Mouse (Mus musculus): ENCODE measurements at regions not wholly inside any gene's neighbourhood (a gene's known extent, or its start where the extent isn't known, plus 50 kb on each side); places are given as distances from the start of the nearest gene placed in this dataset.
A peak's percentile ranks its signal among the peaks of the same experiment; 100 is the strongest.

DNA sequence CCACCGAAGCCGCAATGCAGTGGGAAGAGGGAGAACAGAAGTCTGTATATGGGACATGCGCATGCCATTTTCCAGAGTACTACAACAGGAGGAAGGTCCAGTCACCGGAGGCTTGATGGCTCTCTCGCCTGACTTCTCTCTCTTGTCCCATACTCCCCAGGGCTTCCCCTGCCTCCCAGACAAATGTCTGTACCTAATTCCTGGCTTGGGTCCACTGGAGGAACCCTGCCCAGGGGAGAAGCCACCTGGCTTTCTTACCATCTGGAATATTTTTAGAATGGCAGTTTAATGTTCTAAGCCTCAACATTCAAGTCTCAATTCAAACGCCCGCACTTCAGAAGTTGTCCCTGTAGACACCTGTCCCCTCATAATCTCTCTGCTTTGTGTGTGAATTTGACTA, 249.3 kb upstream of the Prok2 start:
- H3K27ac ChIP-seq, result no peak overlapping the region
- intact Hi-C loops (cut with DNase I), result loop anchor here (10.0 kb wide), 2 partner anchors 149 to 309 kb away; partner anchors contain the start of gene Rybp
- no peak overlapping the region for H3K4me3 ChIP-seq
- no peak for DNase-seq
- TF ChIP-seq CTCF (IDR thresholded peaks at IDR 0.05), result no peak

DNA sequence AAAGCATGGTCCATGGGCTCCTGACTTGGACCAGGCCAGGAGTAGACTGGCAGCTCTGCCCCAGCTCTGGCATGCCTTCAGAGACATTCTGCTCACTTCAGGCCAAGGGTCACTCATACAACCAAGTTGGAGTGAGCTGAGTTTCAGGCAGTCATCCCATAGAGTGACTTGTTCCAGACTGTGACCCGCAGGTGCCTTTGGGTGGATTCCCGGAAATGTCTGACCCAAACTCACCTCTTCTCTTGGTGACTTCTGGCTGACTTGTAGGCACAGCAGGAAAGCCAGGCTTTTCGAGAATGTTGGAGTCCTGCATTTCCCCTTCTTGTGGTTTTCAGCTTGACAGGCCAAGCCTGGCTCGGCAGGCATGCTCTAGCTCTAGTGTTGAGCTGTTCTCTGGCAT, 248.3 kb upstream of the Prok2 start:
- Histone ChIP-seq H3K27ac (no peak overlapping the region), H3K4me3 (no peak overlapping the region)
- intact Hi-C loops (cut with DNase I), result loop anchor here (5.0 to 10.0 kb wide), 3 partner anchors 83 to 310 kb away; partner anchors contain the start of gene Rybp
- no peak for TF ChIP-seq CTCF (IDR thresholded peaks at IDR 0.05)
- peak; percentile 47 for DNase-seq

DNA sequence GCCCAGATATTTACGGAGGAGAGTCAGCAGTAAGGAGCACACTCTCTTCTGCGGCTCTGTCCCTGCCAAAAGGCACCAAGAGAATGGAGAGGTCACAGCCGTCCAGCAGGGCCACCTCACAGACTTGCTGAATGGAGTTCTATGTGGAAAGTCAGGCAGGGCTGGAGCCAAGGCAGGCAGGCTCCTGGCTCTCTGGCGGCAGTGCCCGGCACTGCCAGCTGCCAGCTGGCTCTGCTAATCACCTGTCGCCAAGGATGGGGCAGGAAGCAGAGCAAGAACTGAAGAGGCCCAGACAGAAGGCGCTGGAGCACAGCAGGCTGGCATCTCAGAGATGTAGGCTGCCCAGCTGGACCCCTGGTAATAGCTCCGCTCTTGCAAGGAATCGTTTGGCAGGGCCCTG, 245.2 kb upstream of the Prok2 start:
- Histone ChIP-seq H3K4me3 (no peak overlapping the region), H3K27ac (0 out of 2 replicates have a peak overlapping the region, but pooled peaks have one; percentile 20)
- peak; percentile 86 for DNase-seq
- intact Hi-C loops (cut with DNase I), result loop anchor here (5.0 to 10.0 kb wide), 3 partner anchors 86 to 313 kb away; partner anchors contain the start of gene Rybp
- TF ChIP-seq CTCF (IDR thresholded peaks at IDR 0.05), result peak; percentile 28; the same call in 1 of the 2 replicates

DNA sequence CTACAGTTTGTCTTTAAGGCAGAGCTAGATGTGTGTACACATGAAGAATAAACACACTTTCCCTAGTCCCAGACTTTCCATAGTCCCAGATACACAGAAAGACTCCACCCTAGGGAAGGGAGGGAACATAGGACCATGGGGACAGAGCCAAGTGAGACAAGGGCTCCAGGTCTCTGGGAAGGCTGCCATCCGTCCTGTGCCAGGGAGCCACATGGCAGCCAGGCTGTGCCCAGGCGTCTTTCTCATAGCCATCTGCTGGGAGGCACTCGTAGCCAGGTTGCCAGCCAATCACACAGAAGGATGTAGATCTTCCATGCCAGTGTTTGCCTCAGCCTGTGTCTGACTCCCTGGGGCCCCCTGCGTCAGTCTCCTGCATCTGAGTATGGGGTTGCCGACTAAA, 242.7 kb upstream of the Prok2 start:
- peak; percentile 80 for DNase-seq
- H3K4me3 ChIP-seq, result no peak overlapping the region
- H3K27ac ChIP-seq, result no peak overlapping the region
- no peak for TF ChIP-seq CTCF (IDR thresholded peaks at IDR 0.05)
- intact Hi-C loops (cut with DNase I), result no loop called here

DNA sequence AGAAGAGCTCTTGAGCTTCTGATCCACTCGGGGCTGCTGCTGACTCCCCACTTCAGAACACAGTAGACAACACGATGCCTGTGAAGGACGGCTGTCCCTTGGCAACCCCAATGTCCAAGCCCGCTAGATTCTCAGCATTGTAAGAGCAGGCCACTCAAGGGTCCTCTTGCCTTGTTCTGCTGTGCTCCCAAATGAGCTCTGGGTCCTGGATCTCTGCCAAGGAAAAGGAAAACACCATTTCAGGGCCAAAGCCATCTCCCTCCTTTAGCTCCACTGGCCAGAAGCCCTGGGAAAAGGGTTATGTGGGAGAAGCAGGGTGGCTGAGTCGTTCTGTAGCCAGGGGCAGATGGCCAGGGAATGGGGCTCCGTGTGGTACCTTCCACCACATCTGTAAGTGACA, 241.3 kb upstream of the Prok2 start:
- no peak for TF ChIP-seq CTCF (IDR thresholded peaks at IDR 0.05)
- intact Hi-C loops (cut with DNase I), result no loop called here
- Histone ChIP-seq H3K27ac (no peak overlapping the region), H3K4me3 (no peak overlapping the region)
- DNase-seq, result no peak

DNA sequence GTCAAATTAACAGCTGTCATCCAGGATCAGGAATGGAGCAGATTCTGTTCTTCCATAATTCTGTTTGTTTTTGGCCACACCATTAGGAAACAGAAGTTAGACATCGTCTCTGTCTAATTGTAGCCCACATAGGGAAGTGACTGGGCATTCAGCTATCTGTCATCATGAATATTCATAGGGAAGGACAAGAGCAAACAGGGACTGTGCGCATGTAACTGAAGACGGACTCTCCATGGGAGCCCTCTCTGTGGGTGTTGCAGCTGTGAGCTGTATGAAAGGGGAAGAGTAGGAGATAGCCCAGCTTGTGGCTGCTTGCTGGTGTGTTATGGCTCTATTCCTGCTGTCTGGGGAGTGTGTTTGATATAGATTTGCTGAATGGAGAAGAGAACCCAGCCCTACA, 238.3 kb upstream of the Prok2 start:
- intact Hi-C loops (cut with DNase I), result no loop called here
- no peak for TF ChIP-seq CTCF (IDR thresholded peaks at IDR 0.05)
- no peak for DNase-seq

DNA sequence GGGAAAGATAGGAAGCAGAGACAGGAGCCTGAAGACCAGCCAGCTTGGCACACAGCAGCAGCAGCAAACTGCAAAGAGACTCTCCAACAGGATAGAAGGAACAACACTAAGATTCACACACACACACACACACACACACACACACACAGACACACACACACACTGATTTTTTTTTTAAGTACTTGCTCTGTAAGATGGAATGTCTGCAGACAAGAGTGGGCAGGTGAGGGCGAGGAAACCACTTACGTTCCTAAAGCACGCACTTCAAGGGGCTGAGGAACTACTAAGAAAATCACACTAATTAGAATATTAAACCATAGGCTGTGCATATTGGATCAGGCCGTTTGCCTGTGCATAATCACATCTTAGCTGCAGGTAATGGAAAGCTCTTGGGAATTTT, 237.8 kb upstream of the Prok2 start:
- TF ChIP-seq CTCF (IDR thresholded peaks at IDR 0.05), result no peak
- Histone ChIP-seq H3K4me3 (no peak overlapping the region), H3K27ac (no peak overlapping the region)
- intact Hi-C loops (cut with DNase I), result no loop called here
- DNase-seq, result no peak

More for the DNA sequence above, 238.3 kb upstream of the Prok2 start:
- no peak overlapping the region for H3K27ac ChIP-seq
- H3K4me3 ChIP-seq, result no peak overlapping the region

DNA sequence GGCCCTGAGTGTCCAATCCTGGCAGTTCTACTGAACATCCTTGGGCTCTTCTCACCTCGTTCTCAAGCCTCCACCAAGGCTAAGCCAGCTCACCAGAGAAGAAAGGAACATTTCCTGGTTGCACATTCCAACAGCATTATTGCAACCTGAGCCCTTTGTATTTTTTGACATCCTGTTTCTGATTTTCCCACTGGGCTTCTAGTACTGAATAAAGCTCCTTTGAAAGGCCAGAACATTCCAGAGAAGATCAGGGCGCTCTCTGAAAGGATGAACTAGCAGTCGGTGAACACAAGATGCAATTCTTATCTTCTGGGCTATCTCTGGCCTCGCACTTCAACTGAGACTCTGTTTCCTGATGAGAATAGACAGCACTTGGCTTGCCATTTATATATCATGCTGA, 233.2 kb upstream of the Prok2 start:
- Histone ChIP-seq H3K4me3 (no peak overlapping the region), H3K27ac (no peak overlapping the region)
- DNase-seq, result no peak
- TF ChIP-seq CTCF (IDR thresholded peaks at IDR 0.05), result no peak
- intact Hi-C loops (cut with DNase I), result no loop called here

DNA sequence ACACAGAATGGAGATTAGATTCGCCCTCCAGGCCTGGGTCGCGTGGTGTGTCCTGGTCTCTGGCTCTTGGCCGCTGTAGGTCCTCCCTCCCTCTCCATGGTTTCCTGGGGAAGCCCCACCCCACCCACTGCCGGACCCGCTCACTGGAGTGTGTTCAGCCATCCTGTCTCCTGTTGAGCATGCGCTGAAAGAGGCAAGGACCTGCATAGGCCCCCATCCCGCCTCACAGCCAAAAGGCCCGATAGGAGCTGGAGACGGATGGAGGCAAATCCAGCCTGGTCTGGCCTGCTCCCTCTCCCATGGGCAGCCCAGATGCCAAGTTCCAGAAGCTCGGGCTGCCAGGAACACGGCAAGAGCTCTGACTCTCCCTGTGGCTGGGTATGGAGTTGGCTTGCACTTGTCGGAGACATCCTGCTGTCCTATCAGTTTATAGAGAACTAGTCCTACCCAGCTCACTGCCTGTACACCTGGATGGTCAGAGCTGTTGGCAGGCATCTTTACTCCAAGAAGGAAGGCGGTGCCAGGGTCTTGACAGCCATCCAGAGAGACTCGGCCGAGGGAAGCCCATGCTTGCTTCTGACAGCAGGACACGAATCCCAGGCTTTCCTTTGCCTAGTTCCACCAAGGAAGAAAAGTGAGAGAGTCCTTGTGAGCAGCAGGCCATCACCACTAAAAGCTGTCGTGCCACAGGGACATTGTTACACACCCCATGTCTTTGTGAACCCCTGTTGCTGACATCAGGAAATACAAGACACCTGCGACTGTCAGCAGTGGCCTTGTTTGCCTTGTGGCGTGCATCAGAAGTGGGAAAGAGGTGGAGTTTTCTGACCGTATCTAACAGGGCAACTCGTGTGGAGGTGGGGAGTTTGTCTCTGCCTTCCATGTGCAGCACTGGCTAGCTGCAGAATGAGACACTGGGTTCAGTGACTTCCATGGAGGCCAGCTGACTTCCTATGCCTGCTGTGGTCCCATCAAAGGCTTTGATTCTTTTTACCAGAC, 228.9 kb upstream of the Prok2 start:
- Histone ChIP-seq H3K4me3 (no peak overlapping the region), H3K27ac (no peak overlapping the region)
- no peak for DNase-seq
- TF ChIP-seq CTCF (IDR thresholded peaks at IDR 0.05), result no peak
- intact Hi-C loops (cut with DNase I), result no loop called here

DNA sequence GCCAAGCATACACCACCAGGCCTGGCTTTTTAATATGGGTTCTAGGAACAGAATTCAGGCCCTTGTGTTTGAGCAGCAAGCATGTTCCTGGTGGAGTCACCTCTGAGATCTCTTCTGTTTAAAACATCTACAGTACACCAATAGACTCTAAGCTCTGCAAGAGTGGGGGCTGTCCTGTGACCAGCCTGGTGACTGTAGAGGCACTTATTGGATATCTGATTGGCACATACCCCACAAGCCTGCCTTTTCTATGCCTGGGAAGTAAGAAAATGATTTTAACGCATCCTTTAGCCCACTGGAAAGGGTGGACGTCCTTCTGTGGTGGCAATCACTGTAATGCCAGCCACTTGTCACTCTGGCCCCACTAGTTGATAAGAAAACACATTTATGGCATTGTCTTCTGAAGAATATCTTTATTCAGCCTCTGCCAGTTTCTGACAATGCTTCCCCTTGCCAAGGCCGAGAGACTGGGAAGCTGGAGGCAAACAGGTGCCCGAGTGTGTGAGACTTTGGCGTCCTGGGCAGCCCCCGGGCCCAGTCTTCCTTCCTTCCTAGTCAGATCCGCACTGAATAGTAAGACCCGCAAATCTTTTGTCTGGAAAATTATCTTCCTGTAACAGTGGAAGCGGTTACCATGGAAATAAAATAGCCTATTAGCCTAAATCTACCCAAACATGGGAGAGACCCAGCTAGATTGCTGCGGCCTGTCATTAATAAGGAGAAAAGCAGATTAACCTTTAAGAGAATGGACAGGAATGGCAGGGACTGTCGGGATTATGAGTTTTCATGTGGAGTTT, 228.0 kb upstream of the Prok2 start:
- Histone ChIP-seq H3K27ac (no peak overlapping the region), H3K4me3 (no peak overlapping the region)
- TF ChIP-seq CTCF (IDR thresholded peaks at IDR 0.05), result no peak
- intact Hi-C loops (cut with DNase I), result no loop called here
- DNase-seq, result no peak

DNA sequence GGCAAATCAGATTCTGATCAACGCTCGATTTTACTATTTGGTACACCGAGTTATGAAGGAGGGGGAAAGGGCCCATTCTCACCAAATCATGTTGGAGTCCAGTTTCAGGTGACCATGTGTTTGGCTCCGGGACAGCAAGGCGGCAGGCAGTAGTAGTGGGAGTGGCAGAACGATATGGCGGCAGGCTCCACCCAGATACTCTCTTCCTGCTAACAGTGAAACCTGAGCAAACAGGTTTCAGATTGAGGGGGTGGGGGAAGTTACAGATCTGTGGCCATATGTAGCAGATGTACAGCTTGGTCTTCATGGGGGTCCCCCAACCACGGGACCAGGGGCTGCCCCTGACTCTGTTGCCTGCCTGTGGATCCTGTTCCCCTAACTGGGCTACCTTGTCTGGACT, 224.6 kb upstream of the Prok2 start:
- no peak for DNase-seq
- no peak overlapping the region for H3K27ac ChIP-seq
- no peak overlapping the region for H3K4me3 ChIP-seq
- TF ChIP-seq CTCF (IDR thresholded peaks at IDR 0.05), result no peak
- intact Hi-C loops (cut with DNase I), result no loop called here

DNA sequence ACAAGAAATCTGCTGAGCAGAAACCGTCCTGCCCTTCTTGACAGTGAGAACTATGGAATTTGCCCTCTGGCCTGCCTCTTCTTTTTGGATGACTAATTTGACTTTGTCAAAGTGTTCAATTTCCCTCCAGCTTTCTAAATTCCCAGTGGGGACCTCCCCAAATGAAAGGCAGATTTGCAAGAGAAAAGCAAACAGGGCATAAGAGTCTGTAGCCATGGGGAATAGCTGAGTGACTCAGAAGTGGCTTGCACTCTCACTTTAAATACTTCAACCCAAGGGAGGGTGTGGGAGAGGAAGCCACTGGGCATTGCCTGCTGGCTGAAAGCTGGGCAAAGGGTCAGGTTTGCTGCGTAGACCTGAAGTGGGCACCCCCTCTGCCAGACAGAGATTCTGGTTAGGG, 220.7 kb upstream of the Prok2 start:
- intact Hi-C loops (cut with DNase I), result no loop called here
- TF ChIP-seq CTCF (IDR thresholded peaks at IDR 0.05), result no peak
- Histone ChIP-seq H3K27ac (no peak overlapping the region), H3K4me3 (no peak overlapping the region)
- DNase-seq, result no peak

DNA sequence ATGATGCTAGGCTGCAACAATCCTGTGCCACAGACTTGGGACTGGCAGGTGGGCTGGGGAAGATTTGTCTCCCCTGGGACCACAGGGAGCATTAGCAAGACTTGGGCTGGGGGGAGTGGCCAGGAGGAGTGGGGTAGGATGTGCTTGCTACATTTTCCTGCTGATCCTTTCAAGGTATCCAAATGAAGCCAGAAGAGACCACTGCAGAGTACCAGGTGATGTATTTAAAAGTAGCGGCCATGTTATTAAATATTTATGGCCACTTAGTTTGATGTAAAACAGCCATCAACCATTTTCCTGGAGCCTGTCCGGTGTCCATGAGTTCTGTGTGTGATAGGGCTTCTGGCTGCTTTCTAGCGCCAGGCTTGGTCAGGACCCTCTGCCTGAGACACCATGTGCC, 220.3 kb upstream of the Prok2 start:
- TF ChIP-seq CTCF (IDR thresholded peaks at IDR 0.05), result no peak
- H3K27ac ChIP-seq, result no peak overlapping the region
- no peak for DNase-seq
- no peak overlapping the region for H3K4me3 ChIP-seq
- intact Hi-C loops (cut with DNase I), result no loop called here

All from gastrocnemius, adult 2 months (tissue).